Mouse (Mus musculus): Measurements from ENCODE around the gene Trim25. TPM values are rescaled to one million over a fixed set of nuclear protein-coding genes. Genes with fewer than 3 reads are reported as not detected.

The Trim25 gene
- polyA plus RNA-seq, 1 experiment, result 51.5 TPM

DNA sequence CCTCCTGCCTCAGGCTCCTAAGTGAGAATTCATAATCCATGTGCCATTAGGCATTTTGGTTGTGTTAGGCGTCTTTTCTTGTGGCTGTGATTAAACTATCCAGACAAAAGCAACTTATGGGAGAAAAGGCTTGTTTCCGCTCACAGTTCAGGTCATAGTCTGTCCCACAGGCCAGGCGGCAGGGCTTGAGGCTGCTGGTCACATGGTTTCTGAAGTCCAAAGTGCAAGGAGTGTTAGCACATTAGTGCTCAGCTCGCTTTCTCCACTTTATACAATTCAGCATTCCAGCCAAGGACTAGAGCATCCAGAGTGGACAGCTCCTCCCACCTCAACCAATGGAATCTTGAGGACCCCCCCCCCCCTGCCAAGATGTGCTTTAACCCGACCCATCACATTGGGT is 13.1 kb downstream of the Trim25 start:
- WGBS, result 86% methylated on average over 5 of the region's 5 CpGs
- no peaks in the 10 kb centered on the region; the same call in 1 of the 2 replicates for H3K4me1 ChIP-seq (ENCODE audit: control insufficient read depth, insufficient read depth, low read length)
- no peak for TF ChIP-seq CTCF (IDR thresholded peaks at IDR 0.05; ENCODE audit: insufficient read depth, low read length)
- TF ChIP-seq POLR2A (IDR thresholded peaks at IDR 0.05; ENCODE audit: borderline replicate concordance, extremely low read depth, low read depth, low read length), result no peak
- DNase-seq, result no peak
- no peak overlapping the region for H3K4me3 ChIP-seq (replicated peaks; ENCODE audit: extremely low read depth, low read depth, low read length)

DNA sequence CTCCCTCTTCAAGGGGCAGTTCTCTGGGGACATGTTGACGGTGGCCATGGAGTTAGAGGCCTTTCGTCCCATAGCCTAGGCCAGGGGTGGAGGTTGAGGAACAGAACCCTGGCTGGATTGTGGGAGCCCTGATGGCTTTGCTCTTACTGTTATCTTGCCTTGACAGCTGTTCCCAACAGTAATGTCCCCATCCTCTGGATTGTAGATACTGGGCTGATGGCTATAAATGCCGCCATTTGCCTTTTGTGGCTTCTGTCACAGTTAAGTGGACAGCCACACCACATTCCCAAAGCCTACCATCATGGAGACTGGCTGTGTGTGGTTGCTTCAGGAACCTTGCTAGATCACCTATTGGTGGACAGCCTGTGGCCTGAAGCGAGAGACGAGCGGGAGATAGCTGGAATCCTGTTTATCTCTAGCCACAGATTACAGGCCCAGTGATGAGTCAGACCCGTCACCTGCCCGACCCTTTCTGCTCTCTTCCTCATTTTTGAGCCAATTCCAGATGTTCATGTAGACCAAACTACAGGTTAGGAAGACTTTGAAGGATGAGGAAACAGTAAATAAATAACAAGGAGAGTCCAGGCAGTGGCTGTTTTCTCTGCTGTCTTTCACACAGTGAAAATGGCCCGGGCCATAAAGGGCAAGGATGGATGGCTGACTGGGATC is 18.5 kb downstream of the Trim25 start:
- no peak for TF ChIP-seq POLR2A (IDR thresholded peaks at IDR 0.05; ENCODE audit: borderline replicate concordance, extremely low read depth, low read depth, low read length)
- TF ChIP-seq CTCF (IDR thresholded peaks at IDR 0.05; ENCODE audit: insufficient read depth, low read length), result no peak
- no peak for DNase-seq
- Histone ChIP-seq H3K4me3 (replicated peaks; ENCODE audit: extremely low read depth, low read depth, low read length) (no peak overlapping the region), H3K4me1 (ENCODE audit: control insufficient read depth, insufficient read depth, low read length) (peaks cover 5% of the 10 kb centered on the region; the same call in 1 of the 2 replicates)
- 77% methylated on average over 9 of the region's 9 CpGs for WGBS

DNA sequence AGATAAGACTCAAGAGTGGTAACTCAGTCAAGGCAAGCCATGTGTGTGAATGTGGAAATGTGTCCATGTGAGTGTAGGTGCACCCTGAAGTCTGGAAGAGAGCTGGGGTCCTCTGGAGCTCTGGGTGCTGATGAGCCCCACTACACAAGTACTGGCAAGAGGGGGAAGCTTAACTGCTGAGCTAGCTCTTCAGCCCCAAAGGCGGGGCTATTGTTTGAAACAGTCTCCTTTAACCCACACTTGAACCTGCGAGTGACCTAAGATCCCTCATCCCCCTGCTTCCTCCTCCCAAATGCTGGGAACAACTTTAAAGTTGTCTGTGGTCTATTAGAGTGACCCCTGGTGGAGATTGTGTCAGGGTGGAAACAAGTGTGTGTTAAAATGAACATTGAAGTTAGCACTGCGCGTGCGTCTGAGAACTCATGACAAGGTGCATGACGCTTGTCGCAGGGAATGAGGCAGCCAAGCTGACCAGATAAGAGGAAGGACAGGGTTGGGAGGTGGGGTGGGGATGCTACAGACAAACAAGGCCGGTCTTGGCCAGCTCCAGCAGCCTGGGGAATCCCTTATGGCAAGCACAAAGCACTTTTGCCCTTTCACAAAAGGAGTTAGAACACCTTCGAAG is 21.6 kb downstream of the Trim25 start:
- DNase-seq, result no peak
- Histone ChIP-seq H3K4me1 (ENCODE audit: control insufficient read depth, insufficient read depth, low read length) (peaks cover 7% of the 10 kb centered on the region), H3K4me3 (replicated peaks; ENCODE audit: extremely low read depth, low read depth, low read length) (no peak overlapping the region)
- WGBS, result 69% methylated on average over 9 of the region's 9 CpGs
- no peak for TF ChIP-seq POLR2A (IDR thresholded peaks at IDR 0.05; ENCODE audit: borderline replicate concordance, extremely low read depth, low read depth, low read length)
- TF ChIP-seq CTCF (IDR thresholded peaks at IDR 0.05; ENCODE audit: insufficient read depth, low read length), result no peak

DNA sequence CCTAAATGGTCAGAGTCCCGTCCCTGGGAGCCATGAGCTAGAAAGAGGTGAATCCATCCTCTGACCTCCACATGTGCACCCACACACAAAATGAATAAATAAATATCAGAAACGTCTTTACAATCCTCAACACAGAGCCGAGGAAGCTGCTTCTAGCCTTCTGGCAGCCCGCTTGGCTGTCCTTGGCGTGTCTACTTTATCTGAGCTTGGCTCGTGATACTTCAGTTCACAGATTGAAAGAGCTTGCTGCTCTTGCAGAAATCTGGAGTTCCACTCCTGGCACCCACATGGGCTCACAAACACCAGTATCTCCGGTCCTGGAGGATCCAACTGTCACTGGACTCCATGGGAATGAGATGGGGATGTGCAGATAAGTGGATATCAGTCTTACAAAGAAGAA is 22.5 kb downstream of the Trim25 start:
- 67% methylated on average over 7 of the region's 7 CpGs for WGBS
- Histone ChIP-seq H3K4me3 (replicated peaks; ENCODE audit: extremely low read depth, low read depth, low read length) (no peak overlapping the region), H3K4me1 (ENCODE audit: control insufficient read depth, insufficient read depth, low read length) (peaks cover 7% of the 10 kb centered on the region)
- no peak for DNase-seq
- no peak for TF ChIP-seq CTCF (IDR thresholded peaks at IDR 0.05; ENCODE audit: insufficient read depth, low read length)
- no peak for TF ChIP-seq POLR2A (IDR thresholded peaks at IDR 0.05; ENCODE audit: borderline replicate concordance, extremely low read depth, low read depth, low read length)

DNA sequence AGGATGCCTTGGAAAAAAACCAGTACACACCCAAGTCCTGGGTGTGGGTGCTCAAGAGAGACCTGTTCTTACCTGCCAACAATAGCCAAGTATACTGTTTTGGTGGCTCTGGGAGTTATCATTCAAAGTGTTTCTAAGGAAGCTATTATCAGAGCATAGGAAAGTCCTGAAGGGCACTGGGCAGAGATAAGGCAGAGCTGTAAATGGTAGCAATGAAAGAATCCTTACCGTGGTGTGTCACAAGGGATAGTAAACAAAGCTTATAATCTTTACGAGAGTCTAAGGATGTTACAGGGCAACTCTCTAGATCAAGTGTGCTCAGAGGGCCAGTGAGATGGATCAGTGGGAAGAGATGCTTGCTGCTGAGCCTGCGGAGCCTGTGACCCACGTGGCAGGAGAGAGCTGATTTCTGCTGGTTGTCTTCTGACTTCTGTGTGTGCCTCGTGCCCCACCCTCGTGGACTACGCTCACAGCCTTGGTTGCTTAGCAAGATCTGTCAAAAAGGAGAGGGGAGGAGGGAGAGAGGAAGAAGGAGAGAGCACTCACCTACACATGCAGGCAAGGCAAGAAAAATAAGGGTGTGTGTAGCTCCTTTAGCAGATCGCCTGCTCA is 23.1 kb downstream of the Trim25 start:
- no peak for DNase-seq
- WGBS, result 44% methylated on average over 8 of the region's 8 CpGs
- H3K4me3 ChIP-seq (replicated peaks; ENCODE audit: extremely low read depth, low read depth, low read length), result no peak overlapping the region
- TF ChIP-seq CTCF (IDR thresholded peaks at IDR 0.05; ENCODE audit: insufficient read depth, low read length) (no peak), POLR2A (IDR thresholded peaks at IDR 0.05; ENCODE audit: borderline replicate concordance, extremely low read depth, low read depth, low read length) (no peak)
- peaks cover 7% of the 10 kb centered on the region for H3K4me1 ChIP-seq (ENCODE audit: control insufficient read depth, insufficient read depth, low read length)

DNA sequence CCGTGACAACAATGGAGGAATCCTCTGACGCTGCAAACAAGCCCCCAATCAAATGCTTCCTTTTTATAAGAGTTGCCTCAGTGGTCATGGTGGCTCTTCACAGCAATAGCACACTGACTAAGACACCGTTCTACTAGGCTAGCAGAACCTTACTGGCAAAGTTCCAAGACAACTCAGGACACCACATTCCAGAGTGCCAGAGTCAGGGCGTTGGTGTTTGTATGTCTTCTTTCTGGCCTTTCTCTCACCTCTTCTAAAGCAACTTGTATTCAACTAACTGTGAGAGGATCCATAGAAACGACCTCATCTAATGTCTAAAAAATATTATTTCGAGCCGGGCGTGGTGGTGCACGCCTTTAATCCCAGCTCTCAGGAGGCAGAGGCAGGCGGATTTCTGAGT is 24.3 kb downstream of the Trim25 start:
- DNase-seq, result no peak
- TF ChIP-seq CTCF (IDR thresholded peaks at IDR 0.05; ENCODE audit: insufficient read depth, low read length) (no peak), POLR2A (IDR thresholded peaks at IDR 0.05; ENCODE audit: borderline replicate concordance, extremely low read depth, low read depth, low read length) (no peak)
- peaks cover 7% of the 10 kb centered on the region for H3K4me1 ChIP-seq (ENCODE audit: control insufficient read depth, insufficient read depth, low read length)
- H3K4me3 ChIP-seq (replicated peaks; ENCODE audit: extremely low read depth, low read depth, low read length), result no peak overlapping the region
- 57% methylated on average over 10 of the region's 10 CpGs for WGBS

DNA sequence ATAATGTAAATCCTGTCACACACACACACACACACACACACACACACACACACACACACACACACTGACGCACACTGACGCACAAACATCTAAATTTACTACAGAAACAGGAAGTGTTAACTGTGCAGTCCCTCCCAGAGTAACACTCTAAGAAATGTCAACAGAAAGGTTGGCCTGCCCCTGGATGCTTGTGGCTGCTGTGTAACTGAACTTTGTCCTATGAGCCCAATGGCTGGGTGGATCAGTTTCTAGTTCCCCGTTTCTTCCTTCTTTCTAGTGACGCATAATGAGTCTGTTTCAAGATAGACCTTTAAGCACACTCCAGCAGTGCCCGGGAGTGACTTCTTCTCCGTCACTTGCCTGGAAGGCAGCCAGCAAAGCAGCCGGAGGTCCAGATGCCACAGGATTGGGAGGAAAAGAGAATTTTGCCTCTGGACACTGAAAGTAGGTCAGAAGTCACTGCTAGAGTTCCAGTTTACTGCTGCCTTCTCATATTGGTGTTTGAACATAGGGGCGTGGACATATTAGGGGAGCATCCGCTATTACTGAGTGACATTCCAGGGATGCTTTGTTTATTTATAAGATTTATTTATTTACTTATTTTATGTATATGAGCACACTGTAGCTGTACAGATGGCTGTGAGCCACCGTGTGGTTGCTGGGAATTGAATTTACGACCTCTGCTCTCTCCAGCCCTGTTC is 25.2 kb downstream of the Trim25 start:
- Histone ChIP-seq H3K4me1 (ENCODE audit: control insufficient read depth, insufficient read depth, low read length) (peaks cover 6% of the 10 kb centered on the region), H3K4me3 (replicated peaks; ENCODE audit: extremely low read depth, low read depth, low read length) (no peak overlapping the region)
- DNase-seq, result peak; percentile 63
- TF ChIP-seq POLR2A (IDR thresholded peaks at IDR 0.05; ENCODE audit: borderline replicate concordance, extremely low read depth, low read depth, low read length) (no peak), CTCF (IDR thresholded peaks at IDR 0.05; ENCODE audit: insufficient read depth, low read length) (no peak)
- 11% methylated on average over 11 of the region's 11 CpGs for WGBS

DNA sequence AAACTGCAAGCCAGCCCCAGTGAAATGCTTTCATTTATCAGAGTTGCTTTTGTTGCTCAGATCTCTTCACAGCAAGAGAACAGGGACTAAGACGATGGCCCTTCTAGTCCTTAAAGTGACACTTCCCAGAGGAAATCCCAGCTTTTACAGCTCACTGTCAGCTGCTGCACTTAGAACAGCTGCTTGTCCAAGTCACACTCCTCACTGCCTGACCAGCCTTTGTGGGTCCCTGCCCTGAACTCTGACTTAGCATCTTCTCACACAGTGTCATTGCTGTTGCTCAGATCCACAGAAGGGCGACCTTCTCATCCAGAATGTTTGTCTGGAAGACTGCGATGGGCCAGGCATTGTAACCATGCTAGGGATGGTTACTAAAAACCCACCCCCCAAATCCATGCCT is 26.4 kb downstream of the Trim25 start:
- TF ChIP-seq CTCF (IDR thresholded peaks at IDR 0.05; ENCODE audit: insufficient read depth, low read length), result no peak
- no peak for TF ChIP-seq POLR2A (IDR thresholded peaks at IDR 0.05; ENCODE audit: borderline replicate concordance, extremely low read depth, low read depth, low read length)
- WGBS, result 72% methylated on average over 3 of the region's 3 CpGs
- no peak overlapping the region for H3K4me3 ChIP-seq (replicated peaks; ENCODE audit: extremely low read depth, low read depth, low read length)
- no peak for DNase-seq
- H3K4me1 ChIP-seq (ENCODE audit: control insufficient read depth, insufficient read depth, low read length), result peaks cover 6% of the 10 kb centered on the region

DNA sequence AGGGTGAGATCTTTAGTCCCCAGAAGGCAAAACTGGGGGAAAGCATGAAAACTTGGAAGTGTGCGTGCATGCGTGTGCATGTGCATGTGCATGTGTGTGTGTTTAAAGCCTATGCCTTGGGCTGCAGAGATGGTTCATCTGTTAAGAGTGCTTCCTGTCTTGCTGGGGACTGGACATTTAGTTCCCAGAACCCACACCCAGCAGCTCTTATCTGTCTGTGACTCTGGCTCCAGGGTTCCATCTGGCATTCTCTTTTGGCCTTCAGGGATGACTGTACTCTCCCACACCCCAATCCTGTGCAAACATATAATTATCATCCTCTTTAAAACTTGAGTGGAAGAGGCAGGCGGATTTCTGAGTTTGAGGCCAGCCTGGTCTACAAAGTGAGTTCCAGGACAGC is 26.9 kb downstream of the Trim25 start:
- DNase-seq, result no peak
- no peak overlapping the region for H3K4me3 ChIP-seq (replicated peaks; ENCODE audit: extremely low read depth, low read depth, low read length)
- 85% methylated on average over 3 of the region's 3 CpGs for WGBS
- peaks cover 6% of the 10 kb centered on the region for H3K4me1 ChIP-seq (ENCODE audit: control insufficient read depth, insufficient read depth, low read length)
- TF ChIP-seq CTCF (IDR thresholded peaks at IDR 0.05; ENCODE audit: insufficient read depth, low read length) (no peak), POLR2A (IDR thresholded peaks at IDR 0.05; ENCODE audit: borderline replicate concordance, extremely low read depth, low read depth, low read length) (no peak)
